Mouse (Mus musculus) spleen, embryonic (tissue): ENCODE measurements around the gene Rpl13.

Experiments
- CTCF ChIA-PET: fragments of 350-600 bp; sonication (Branson Sonifier 250); formaldehyde crosslinking; loops from one replicate; lab custom pipeline; 2022; lab: Charles Lee

Rpl13 gene

DNA sequence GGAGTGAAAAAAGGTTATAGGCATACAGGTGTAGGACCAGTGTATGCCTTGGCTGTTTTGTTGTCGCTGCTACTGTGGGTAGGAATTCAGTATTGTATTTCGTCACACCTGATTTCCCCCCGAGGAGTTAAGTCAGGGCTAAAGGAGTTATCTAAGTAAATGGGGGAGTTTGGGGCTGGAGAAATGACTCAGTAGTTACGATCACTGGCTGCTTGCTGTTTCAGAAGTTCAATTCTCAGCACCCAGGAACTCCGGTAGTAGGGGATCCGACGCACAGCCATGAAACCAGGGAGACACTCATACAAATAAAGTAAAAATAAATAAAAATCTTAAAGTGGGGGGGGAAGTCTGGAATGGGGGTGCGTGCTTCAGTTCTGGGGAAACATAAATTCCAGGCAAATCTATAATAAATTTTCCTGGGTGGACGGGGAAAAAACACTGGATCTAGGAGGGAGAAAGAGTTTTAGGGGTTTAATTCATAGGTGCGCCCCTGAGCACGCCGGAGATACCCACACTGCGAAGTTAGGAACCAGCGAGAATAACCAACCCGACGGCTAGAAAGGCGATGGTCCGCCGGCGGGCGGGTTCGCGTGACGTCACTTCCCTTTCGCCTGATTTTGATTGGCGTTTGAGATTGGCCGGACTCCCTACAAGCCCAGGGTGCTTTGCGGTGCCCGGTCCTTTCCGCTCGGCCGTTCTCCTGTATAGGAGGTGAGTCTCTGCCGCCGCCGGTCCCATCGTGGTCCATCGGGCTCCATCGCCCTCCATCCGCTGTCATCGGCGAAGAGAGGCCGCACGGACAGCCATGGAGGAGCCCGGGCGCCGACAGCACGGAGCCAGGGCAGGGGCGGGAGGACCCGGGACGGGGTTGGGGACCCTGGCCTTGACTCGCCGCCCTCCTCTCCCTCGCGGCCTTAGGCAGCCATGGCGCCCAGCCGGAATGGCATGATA, at the start of gene Rpl13:
TSS of gene Rpl13 (plus strand) at position 616 of the 951 bp plus-strand sequence.
- CTCF ChIA-PET: no interaction called here

DNA sequence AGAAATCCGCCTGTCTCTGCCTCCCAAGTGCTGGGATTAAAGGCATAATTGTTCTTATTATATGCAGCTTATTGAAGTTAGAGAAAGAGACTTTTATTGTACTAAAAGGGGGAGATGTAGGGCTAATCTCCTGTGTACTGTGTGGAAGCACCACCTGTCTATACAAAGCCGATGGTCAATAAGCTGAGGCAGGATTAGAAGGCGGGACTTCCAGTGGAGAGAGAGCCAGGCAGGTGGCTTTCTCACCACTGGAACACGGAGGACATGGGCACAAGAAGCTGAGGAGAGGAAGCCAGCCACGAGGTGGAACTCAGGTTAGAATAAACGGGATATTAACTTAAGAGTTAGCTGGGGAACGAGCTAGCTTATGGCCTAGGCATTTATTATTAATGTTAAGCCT, 39.4 kb upstream of the Rpl13 start, which contains the start of gene Spg7:
TSS of gene Spg7 (plus strand) at position 222 of the 400 bp plus-strand sequence.
- CTCF ChIA-PET: no interaction called here

DNA sequence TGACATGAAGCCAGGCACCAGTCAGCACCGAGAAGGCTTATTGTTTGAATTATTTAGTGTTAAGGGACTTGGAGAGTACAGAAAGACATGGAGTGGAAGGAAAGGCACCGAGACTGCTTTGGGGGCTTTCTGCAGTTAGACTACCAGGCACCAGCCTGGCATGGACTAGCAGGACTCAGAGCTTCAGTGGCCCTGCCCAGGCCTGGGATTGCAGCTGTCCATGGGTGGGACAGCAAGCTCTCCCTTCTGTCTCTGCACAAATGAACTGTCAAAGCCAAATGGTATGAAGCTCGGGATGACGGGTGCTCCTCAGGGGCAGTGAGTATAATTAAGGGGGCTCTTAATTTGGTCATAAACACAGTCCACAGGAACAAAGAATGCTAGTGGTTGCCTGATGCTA, 38.1 kb upstream of the Rpl13 start:
- CTCF ChIA-PET: no interaction called here

DNA sequence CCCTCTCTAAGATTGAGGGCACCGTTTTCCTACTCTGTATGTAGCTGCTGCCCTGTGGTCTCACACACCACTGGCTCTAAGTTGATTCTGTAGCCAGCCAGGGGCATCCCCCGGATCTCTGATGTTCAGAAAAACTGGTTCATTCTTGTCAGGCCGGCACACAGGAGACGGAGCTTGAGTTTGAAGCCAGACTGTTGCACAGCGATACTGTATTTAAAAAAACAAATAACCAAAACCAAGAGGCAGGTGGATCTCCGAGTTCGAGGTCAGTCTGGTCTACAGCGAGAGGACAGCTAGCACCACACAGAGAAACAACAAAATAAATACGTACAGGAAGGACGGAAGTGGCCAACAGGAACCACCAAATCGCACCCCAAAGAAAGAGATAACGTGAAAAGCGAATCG, 37.3 kb upstream of the Rpl13 start:
- CTCF ChIA-PET: interaction anchor here (0.5 kb wide), 1 partner anchor 85 kb away, joined by 4 read pairs; no protein-coding TSS in a partner anchor

DNA sequence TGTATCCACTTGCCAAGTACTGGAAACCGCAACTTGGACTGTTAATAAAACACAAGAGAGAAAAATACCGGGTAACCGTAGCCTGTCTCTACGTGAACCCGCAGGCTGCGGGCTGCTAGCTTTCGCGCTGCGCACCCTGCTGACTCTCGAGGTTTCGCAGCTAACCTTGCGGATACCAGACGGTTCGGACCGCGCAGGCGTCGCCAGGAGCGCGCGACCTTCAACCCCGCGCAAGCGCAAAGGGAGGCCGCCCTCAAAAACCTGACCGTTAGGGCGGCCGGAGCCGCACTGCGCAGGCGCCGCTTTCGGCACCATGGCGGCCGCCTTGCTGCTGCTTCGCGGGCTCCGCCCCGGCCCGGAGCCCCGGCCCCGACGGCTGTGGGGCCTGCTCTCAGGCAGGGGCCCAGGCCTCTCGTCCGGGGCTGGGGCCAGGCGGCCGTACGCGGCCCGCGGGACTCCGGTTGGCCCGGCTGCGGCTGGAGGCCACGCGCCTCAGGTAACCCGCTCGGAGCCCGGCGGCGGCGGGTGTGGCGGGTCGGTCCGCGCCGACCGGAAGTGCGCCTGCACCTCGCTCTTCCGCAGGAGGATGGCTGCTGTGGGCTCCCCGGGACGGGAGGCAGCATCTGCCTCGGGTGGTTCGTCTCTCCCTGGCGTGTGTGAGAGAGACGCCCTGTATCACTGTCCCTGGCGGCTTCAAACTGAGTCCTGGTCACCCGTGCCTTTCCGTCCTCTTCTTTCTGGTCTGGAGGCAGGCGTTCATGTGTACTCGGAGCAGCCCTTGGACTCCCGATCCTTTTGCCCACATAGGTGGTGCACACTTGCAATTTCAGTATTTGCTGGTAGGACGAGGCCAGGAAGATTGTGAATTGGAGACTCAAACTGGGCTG, 36.7 kb upstream of the Rpl13 start:
- CTCF ChIA-PET: interaction anchor here (0.5 kb wide), 1 partner anchor 86 kb away, joined by 4 read pairs; no protein-coding TSS in a partner anchor

DNA sequence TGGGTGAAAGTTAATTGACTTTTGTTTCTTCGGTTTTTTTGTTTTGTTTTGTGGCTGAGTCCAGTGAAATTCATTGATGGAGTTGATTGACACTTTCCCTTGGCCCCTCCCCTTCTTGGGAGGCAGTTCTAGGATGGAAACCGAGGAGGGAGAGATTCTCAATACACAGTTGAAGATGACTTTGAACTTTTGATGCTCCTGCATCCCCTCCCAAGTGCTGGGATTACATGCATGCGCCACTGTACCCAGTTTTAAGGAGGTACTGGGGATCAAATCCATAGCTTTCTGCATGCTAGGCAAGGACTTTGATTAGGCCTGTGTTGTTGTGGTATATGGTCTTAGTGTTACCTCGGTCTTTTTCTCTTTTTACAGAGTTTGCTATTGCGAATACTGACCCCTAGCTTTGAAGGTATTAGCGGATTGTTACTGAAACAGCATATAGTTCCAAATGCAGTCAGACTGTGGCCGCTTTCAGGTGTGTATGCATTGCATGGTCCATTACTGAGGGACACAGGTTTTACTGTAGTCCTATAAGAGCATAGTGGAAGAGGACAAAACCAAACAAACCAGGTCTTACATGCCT, 36.0 kb upstream of the Rpl13 start:
- CTCF ChIA-PET: interaction anchor here (1.3 kb wide), 1 partner anchor 54 kb away, joined by 4 read pairs; no protein-coding TSS in a partner anchor

DNA sequence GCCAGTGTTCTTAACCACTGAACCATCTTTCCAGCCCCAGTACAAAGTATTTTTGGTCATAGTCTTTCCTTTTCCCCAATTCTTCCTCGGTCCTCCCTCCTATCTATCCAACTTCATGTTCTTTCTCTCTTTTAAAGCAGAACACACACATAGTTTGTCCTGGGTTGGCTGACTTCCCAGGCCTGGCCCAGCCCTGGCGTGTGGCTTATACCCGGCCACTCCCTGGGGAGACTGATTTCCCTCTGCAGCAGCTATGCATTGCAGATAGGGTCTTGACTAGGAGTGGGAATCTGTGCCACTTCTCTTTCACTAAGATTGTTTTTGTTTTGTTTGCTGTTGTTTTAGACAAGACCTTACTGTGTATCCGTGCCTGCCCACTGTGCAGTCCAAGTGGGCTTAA, 31.0 kb upstream of the Rpl13 start:
- CTCF ChIA-PET: no interaction called here

DNA sequence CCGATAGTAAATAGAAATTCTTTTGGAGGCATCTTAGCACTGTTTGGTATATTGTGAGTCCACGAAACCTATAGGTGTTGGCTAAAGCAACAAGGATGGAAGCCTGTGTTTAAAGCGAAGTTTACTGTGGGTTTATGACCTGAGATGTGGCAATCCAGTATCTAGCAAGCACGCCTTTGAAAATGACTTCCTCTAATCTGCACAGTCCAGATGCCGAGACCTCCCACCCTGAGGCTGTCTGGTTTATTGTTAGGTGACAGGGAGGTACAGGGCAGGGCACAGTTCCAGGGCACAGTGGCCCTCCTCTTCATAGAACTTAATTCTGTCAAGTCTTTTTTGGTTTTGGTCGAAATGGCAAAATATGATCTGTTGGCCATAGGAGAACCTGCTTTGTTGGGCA, 24.9 kb upstream of the Rpl13 start:
- CTCF ChIA-PET: no interaction called here

DNA sequence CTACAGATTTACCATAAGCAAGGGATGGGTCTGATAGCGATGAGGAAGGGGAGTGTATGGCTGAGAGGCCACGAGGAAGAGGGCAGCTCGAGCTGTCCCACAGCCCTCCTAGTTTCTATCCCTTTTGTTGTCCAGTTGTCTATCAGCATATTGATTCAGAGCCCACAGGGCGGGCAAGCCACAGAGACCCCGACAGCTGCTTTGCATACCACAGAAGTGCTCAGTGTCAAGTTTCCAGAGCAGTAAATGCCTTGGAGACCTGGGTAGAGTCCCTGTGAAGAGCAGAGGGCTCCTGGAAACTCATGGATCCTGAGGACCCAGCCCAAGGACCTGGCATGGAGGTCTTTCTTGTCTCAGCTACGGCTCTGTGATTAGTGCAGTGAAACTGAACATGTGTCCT, 19.2 kb upstream of the Rpl13 start:
- CTCF ChIA-PET: no interaction called here

DNA sequence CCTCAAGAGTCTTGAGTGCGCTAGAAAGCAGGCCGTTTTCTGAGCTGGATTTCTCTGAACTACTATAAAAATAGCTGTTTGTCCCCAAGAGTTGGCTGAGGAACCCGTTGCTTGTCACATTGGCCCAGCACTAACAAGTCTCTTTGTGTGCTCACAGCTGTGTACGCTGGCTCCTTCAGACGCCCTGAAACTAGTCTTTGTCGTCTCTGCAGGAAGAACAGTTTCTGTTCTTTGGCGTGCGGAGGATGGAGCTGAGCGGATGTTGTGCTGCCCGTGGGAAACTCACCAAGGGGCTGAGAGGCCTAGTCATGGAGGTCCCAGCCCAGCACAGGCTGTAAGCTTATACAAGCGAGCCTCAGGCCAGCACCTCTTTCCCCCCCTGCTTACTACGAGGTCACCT, 18.5 kb upstream of the Rpl13 start:
- CTCF ChIA-PET: no interaction called here

DNA sequence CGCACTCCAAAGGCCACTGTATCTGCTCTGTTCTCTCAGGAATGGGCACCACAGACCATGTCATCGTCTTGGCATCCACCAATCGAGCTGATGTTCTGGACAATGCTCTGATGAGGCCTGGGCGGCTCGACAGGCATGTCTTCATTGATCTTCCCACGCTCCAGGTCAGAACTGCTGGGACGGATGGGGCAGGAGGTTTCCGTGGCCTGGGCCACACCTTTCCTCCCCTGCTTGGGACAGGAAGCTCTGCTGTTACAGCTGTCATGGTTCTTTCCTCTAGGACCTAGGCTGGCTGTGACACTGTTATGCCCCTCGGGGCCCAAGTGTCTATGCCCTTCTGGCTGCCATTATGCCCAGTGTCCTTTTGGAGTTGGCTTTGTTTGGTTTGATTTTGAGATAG, 14.9 kb upstream of the Rpl13 start:
- CTCF ChIA-PET: no interaction called here

DNA sequence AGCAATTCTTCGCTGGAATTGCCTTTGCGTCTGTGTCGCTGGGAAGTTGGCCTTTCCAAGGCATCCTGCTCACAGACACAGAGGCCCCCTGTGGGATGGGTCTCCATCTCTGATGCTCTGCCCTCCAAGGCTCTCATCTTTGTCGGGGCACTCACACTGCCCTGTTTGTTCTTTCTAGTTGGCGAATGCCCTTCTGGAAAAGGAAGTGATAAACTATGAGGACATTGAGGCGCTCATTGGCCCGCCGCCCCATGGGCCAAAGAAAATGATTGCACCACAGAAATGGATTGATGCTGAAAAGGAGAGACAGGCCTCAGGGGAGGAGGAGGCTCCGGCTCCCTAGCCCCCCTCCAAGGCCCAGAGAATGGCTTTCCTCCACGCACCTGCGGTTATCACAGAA, 4.9 kb upstream of the Rpl13 start:
- CTCF ChIA-PET: no interaction called here

DNA sequence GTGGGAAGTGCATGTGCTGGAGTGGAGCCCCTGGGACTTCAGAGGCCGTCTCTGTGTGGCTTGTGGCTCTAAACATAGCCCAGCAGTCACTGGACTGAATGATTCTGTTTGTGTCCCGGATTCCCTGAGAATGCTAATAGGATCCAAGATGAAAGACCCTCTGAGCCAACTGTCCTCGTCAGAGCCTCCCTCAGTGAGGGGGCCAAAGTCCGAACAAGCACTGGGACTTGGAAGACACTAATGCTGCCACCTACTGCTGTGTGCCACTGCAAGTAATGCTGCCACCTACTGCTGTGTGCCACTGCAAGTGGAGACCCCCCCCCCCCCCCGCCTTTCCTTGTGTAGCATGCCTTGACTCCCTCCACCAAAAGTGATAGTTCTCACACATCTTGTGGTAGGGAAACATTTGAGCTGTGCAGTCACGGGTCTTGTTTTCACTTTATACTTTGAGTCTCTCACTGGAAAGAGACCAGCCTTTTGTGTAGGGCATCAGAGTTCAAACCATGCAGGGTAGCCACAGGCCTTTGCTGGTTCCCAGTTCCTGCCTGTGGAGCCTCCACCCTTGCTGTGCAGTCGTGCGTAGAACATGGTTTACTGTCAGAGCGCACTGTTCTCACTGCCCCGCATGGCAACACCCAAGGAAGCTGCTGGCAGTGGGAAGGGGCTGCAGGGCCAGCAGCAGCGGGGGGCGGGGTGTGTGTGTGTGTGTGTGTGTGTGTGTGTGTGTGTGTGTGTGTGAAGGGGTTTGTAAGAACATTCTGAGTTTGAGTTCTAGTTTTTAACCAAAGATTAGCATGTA, 4.2 kb upstream of the Rpl13 start:
- CTCF ChIA-PET: no interaction called here

DNA sequence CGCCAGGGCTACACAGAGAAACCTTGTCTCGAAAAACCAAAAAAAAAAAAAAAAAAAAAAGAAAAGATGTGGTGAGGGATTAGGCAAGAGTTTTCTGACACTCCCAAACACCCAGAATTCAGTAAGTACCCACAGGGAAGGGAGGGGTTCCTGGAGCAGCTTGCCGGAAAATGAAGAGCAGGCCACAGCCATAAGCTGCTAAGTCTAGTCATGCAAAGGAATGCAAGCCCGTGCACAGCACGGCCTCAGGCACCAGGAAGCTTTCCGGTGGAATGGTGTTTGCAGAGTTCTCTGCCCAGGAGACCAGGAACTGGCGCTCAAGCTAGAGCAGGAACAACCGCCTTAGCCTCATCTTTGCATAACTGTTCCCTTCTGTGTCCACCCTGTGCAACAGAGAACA, 1.9 kb upstream of the Rpl13 start:
- CTCF ChIA-PET: interaction anchor here (0.7 kb wide), 1 partner anchor 803 kb away, joined by 3 read pairs; no protein-coding TSS in a partner anchor

DNA sequence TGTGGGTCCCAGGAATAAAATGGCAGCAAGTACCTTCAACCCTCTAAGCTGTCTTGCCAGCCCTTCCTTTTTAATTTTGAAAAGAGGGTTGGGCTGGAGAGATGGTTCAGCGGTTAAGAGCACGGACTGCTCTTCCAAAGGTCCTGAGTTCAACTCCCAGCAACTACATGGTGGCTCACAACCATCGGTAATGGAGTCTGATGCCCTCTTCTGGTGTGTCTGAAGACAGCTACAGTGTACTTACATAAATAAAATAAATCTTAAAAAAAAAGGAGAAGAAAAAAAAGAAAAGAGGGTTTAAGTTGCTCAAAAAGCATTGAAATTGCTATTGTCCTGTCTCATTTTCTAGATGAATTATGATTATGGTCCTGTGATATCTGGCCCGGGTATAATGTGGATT, 906 bp upstream of the Rpl13 start:
- CTCF ChIA-PET: no interaction called here

DNA sequence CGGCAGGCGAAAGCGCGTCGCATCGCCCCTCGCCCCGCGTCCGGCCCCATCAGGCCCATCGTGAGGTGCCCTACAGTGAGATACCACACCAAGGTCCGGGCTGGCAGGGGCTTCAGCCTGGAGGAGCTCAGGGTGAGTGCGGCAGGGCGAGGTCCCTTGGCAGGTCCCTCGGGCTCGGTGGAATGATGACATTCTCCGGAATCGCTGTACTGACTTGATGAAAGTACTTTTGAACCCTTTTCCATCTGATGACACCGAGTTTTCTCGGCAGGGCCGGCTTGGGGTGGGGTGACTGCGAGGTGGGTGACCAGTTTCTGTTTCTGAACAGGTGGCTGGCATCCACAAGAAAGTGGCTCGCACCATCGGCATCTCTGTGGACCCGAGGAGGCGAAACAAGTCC, 705 bp downstream of the Rpl13 start:
- CTCF ChIA-PET: interaction anchor here (0.5 kb wide), 1 partner anchor 163 kb away, joined by 7 read pairs; no protein-coding TSS in a partner anchor

DNA sequence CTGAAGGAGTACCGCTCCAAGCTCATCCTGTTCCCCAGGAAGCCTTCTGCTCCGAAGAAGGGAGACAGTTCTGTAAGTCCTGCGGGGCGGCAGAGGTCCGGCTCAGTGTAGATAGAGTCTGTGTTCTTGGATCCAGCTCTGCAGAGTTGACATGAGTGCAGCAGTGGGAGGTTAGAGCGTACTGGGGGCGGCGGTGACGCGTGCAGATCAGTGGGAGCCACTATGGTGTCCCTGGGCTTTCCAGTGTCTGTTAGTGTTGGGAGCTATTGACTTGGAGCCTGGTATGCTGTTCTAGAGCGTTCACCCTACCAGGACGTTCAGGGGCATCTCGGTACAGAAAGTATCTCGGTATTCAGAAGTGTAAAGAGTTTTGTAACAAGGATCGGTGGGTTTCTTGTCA, 1.1 kb downstream of the Rpl13 start:
- CTCF ChIA-PET: interaction anchor here (0.5 to 0.6 kb wide), 2 partner anchors 164 to 234 kb away, joined by 4 to 7 read pairs; no protein-coding TSS in a partner anchor

DNA sequence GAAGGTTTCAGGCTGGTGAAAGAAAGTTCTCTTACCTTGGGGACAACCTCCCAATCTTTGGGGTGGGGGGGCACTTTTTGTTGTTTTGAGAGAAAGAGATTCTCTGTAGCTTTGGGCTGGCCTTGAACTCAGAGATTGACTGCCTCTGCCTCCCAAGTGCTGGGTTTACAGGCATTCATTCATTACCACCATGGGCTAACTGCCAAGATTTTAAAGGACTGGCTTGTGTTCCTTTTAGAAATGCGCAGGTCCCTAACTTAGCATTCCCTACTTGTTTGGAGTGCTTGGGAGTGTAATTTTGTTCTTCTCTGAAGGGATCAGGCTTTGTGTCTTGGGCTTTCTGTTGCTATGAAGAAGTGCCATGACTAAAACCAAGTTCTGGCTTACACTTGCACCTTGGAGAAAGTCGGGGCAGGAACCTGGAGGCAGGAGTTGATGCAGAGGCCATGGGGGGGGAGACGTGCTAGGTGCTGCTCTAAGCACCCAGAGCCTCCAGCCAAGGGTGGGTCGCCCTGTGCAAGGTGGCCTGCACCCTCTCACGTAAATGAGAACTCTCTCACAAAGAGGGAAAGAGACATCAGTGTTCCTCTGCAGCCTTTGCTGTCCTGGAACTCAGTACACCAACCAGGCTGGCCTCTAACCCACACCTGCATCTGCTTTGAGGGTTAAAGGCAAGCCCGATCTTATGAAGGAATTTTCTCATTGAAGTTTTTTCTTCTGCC, 2.1 kb downstream of the Rpl13 start:
- CTCF ChIA-PET: no interaction called here

DNA sequence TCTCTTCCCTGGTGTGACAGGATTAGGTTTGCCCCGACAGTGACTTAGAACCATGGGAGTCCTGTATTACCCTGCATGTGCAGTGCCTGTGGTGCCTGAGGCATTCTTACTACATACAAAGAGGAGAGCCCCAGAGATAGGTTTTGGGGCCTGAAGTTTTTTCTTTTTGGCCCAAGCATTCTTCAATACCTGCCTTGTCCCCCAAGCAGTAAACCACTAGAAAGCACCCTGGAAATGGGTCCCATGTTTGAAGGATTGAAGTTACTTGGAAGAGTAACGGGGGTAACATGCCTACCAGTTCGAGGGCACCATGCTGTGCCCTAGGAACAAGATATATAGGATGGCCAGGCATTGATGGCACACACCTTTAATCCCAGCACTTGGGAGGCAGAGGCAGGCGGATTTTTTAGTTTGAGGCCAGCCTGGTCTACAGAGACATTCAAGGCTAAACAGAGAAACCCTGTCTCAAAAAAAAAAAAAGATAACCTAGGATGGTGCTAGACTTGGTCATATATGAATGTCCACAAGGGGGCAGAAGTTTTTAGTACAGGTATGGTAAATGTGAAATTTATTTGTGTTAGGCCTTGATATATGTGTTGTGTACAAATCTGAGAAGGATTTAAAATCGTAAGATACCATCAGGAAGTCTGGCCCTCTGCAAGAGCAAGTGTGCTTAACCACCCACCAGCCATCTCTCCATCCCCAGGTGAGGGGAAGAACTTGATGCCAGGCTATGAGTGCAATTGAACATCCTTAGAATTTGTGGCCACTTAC, 3.6 kb downstream of the Rpl13 start:
- CTCF ChIA-PET: interaction anchor here (0.6 kb wide), 2 partner anchors 87 to 116 kb away, joined by 3 to 4 read pairs; no protein-coding TSS in a partner anchor
